Mouse (Mus musculus): ENCODE results near the gene Gm48551. TPM values are rescaled to one million over a fixed set of nuclear protein-coding genes. Genes with fewer than 3 reads are reported as not detected.

The Gm48551 gene
- total RNA-seq, 2 experiments from 2014 or later = 4.4 to 6.1 TPM

GRCm38 (mm10) chr10:81441019-81441418 is 56.8 kb downstream of the Gm48551 start:
- DNase-seq (ENCODE audit: low spot score in 2 of 2) = no peak
- TF ChIP-seq CTCF (conservative IDR thresholded peaks at IDR 0.05) = peak; percentile 78
- H3K27ac ChIP-seq = no peak overlapping the region
- no peak overlapping the region for H3K4me3 ChIP-seq

Small RNA genes within 50 kb of the gene (microRNA-seq; reads per million reads assigned to microRNA genes)
- gene Mir1191b = 0.32 to 0.37 reads per million in 2 experiments
- 1.3 to 2.9 reads per million in 2 experiments for gene Mir6913

Other genes starting within 250 kb of the Gm48551 start
- 100 to 1,000 TPM; 103 to 109 TPM for gene Zbtb7a, start 249.2 kb upstream of the Gm48551 start, total RNA-seq (2021)
- 10 to 100 TPM; 29.4 to 29.5 TPM for gene Pias4, start 216.5 kb upstream of the Gm48551 start, total RNA-seq (2021)
- 100 to 1,000 TPM; 907 to 909 TPM for gene Eef2, start 207.8 kb upstream of the Gm48551 start, total RNA-seq (2021)
- gene Dapk3, start 201.5 kb upstream of the Gm48551 start, total RNA-seq (2021) = 10 to 100 TPM; 73.6 to 78.4 TPM
- gene 4930442H23Rik, start 200.6 kb upstream of the Gm48551 start, total RNA-seq (2021) = not detected
- gene Nmrk2, start 182.4 kb upstream of the Gm48551 start, total RNA-seq (2021) = under 1 TPM; 0.32 to 0.33 TPM
- gene Atcay, start 153.6 kb upstream of the Gm48551 start, total RNA-seq (2021) = 100 to 1,000 TPM; 144 to 150 TPM
- gene Zfr2, start 151.3 kb upstream of the Gm48551 start, total RNA-seq (2021) = 10 to 100 TPM; 66.2 to 70.2 TPM
- gene Matk, start 131.5 kb upstream of the Gm48551 start, total RNA-seq (2021) = 100 to 1,000 TPM; 260 to 267 TPM
- 10 to 100 TPM; 37.4 to 42.0 TPM for gene Mrpl54, start 117.5 kb upstream of the Gm48551 start, total RNA-seq (2021)
- 10 to 100 TPM; 32.6 to 37.3 TPM for gene Apba3, start 117.5 kb upstream of the Gm48551 start, total RNA-seq (2021)
- gene Tjp3, start 92.9 kb upstream of the Gm48551 start, total RNA-seq (2021) = under 1 TPM; 0.54 to 0.91 TPM
- 100 to 1,000 TPM; 308 to 314 TPM for gene Pip5k1c, start 91.5 kb upstream of the Gm48551 start, total RNA-seq (2021)
- 10 to 100 TPM; 27.6 to 30.7 TPM for gene Cactin, start 63.4 kb upstream of the Gm48551 start, total RNA-seq (2021)
- gene Tbxa2r, start 55.7 kb upstream of the Gm48551 start, total RNA-seq (2021) = 1 to 10 TPM; 1.3 to 1.4 TPM
- gene Gipc3, start 41.2 kb upstream of the Gm48551 start, total RNA-seq (2021) = 1 to 10 TPM; 1.7 to 1.8 TPM
- 10 to 100 TPM; 27.5 to 30.8 TPM for gene Hmg20b, start 34.0 kb upstream of the Gm48551 start, total RNA-seq (2021)
- 10 to 100 TPM; 42.8 to 45.9 TPM for gene Mfsd12, start 27.0 kb upstream of the Gm48551 start, total RNA-seq (2021)
- gene 4930404N11Rik, start 18.6 kb upstream of the Gm48551 start, total RNA-seq (2021) = 1 to 10 TPM; 1.6 to 2.4 TPM
- 10 to 100 TPM; 70.1 to 72.0 TPM for gene Fzr1, start 6.0 kb upstream of the Gm48551 start, total RNA-seq (2021)
- 10 to 100 TPM; 75.9 to 79.7 TPM for gene Dohh, start within 50 bp of the Gm48551 start, total RNA-seq (2021)
- gene Gm48552, start 4.5 kb downstream of the Gm48551 start, total RNA-seq (2021) = 1 to 10 TPM; 5.5 to 8.1 TPM
- gene Smim24, start 8.6 kb downstream of the Gm48551 start, total RNA-seq (2021) = 1 to 10 TPM; 1.9 to 2.1 TPM
- gene Nfic, start 71.2 kb downstream of the Gm48551 start, total RNA-seq (2021) = 10 to 100 TPM; 60.0 to 60.1 TPM
- 100 to 1,000 TPM; 286 to 287 TPM for gene Celf5, start 98.2 kb downstream of the Gm48551 start, total RNA-seq (2021)
- gene Ncln, start 111.9 kb downstream of the Gm48551 start, total RNA-seq (2021) = 10 to 100 TPM; 83.1 to 93.5 TPM
- under 1 TPM; 0.39 to 0.95 TPM for gene S1pr4, start 115.7 kb downstream of the Gm48551 start, total RNA-seq (2021)
- gene Gna15, start 139.8 kb downstream of the Gm48551 start, total RNA-seq (2021) = 1 to 10 TPM; 1.9 to 2.5 TPM
- 100 to 1,000 TPM; 118 to 123 TPM for gene Gna11, start 160.7 kb downstream of the Gm48551 start, total RNA-seq (2021)
- gene Aes, start 175.0 kb downstream of the Gm48551 start, total RNA-seq (2021) = 100 to 1,000 TPM; 702 to 736 TPM
- gene Tle2, start 190.1 kb downstream of the Gm48551 start, total RNA-seq (2021) = 10 to 100 TPM; 34.0 to 46.8 TPM
- 1 to 10 TPM; 4.1 to 5.0 TPM for gene Tle6, start 216.6 kb downstream of the Gm48551 start, total RNA-seq (2021)
- 1 to 10 TPM; 4.2 to 5.0 TPM for gene BC025920, start 221.8 kb downstream of the Gm48551 start, total RNA-seq (2021)
- 10 to 100 TPM; 29.7 to 31.4 TPM for gene Sirt6, start 243.3 kb downstream of the Gm48551 start, total RNA-seq (2021)
- 10 to 100 TPM; 33.6 to 38.6 TPM for gene Ankrd24, start 244.1 kb downstream of the Gm48551 start, total RNA-seq (2021)